Mouse (Mus musculus) retina, embryonic 14.5 days (tissue): ENCODE data around the gene Sncg.
"Not testable (repeated sequence)": the region's sequence is repeated elsewhere in the genome, so short reads cannot be mapped to it uniquely, and the experiment has no call there.

Experiments
- DNase-seq: peaks from one replicate; pipeline ENCODE4 v3.0.0-alpha.2; 2015; ENCODE audit warnings: low spot score

Sncg gene

GRCm38 (mm10) chr14:34370203-34370602 is 4.4 kb downstream of the Sncg start:
- no peak for DNase-seq

- DNase-seq: no peak
Measured at GRCm38 (mm10) chr14:34365147-34365507, 9.5 kb downstream of the Sncg start.

- DNase-seq: not testable (repeated sequence)
Measured at GRCm38 (mm10) chr14:34364254-34365146, 10.1 kb downstream of the Sncg start.

GRCm38 (mm10) chr14:34363490-34364253 is 10.9 kb downstream of the Sncg start:
- peak; percentile 74 for DNase-seq

GRCm38 (mm10) chr14:34362726-34363445 is 11.7 kb downstream of the Sncg start:
- peak; percentile 80 for DNase-seq

- DNase-seq: no peak
Measured at GRCm38 (mm10) chr14:34362135-34362534, 12.5 kb downstream of the Sncg start.

GRCm38 (mm10) chr14:34360251-34360650 is 14.3 kb downstream of the Sncg start:
- no peak for DNase-seq

- DNase-seq: no peak
Measured at GRCm38 (mm10) chr14:34359676-34360244, 14.8 kb downstream of the Sncg start.

GRCm38 (mm10) chr14:34357671-34358455 is 16.7 kb downstream of the Sncg start:
- no peak for DNase-seq

GRCm38 (mm10) chr14:34355301-34355700 is 19.3 kb downstream of the Sncg start, which contains the start of gene Fam25c:
Gene Fam25c, minus strand, starts transcription at chr14:34355433.
- no peak for DNase-seq

GRCm38 (mm10) chr14:34354456-34354855 is 20.1 kb downstream of the Sncg start:
- DNase-seq: no peak

GRCm38 (mm10) chr14:34353326-34353725 is 21.3 kb downstream of the Sncg start:
- DNase-seq: no peak

GRCm38 (mm10) chr14:34352523-34352922 is 22.1 kb downstream of the Sncg start:
- no peak for DNase-seq

GRCm38 (mm10) chr14:34351660-34352059 is 22.9 kb downstream of the Sncg start:
- no peak for DNase-seq

GRCm38 (mm10) chr14:34349007-34349406 is 25.6 kb downstream of the Sncg start:
- no peak for DNase-seq

GRCm38 (mm10) chr14:34348301-34348700 is 26.3 kb downstream of the Sncg start:
- no peak for DNase-seq

GRCm38 (mm10) chr14:34347084-34347483 is 27.5 kb downstream of the Sncg start:
- DNase-seq: no peak

GRCm38 (mm10) chr14:34345771-34346566 is 28.6 kb downstream of the Sncg start:
- peak; percentile 29 for DNase-seq

GRCm38 (mm10) chr14:34344361-34344760 is 30.2 kb downstream of the Sncg start:
- DNase-seq: no peak

- no peak for DNase-seq
Measured at GRCm38 (mm10) chr14:34343078-34343477, 31.5 kb downstream of the Sncg start.
